Mouse (Mus musculus): ENCODE data around the gene Ctbp1.

Gene Ctbp1

GRCm38 (mm10) chr5:33244377-33244920, 30.3 kb downstream of the Ctbp1 start:
- no peak for DNase-seq (ENCODE audit: low spot score)

GRCm38 (mm10) chr5:33239934-33240333, 34.9 kb downstream of the Ctbp1 start:
- no peak for DNase-seq (ENCODE audit: low spot score)

GRCm38 (mm10) chr5:33239111-33239714, 35.6 kb downstream of the Ctbp1 start:
- DNase-seq (ENCODE audit: low spot score), result no peak

DNA sequence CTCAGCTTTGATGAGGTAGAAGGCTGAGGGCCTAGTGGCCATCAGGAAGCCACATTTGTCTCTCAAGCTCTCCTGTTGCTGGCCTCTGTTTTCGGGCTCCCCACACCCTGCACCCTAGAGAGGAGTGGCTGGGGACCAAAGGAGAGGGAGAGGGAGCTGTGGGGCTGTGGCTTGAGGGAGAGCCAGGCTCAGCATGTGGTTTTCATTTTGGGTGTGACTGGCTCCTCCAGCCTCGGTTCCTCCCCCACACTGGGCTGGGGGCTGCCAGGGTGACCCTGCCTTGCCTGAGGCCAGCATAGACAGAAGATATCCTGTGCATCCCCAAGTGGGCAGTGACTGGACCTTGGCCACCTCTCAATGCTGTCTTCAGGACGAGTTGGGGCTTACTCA, 36.5 kb downstream of the Ctbp1 start:
- DNase-seq (ENCODE audit: low spot score), result no peak

GRCm38 (mm10) chr5:33237600-33238255, 37.1 kb downstream of the Ctbp1 start:
- DNase-seq (ENCODE audit: low spot score), result no peak

DNA sequence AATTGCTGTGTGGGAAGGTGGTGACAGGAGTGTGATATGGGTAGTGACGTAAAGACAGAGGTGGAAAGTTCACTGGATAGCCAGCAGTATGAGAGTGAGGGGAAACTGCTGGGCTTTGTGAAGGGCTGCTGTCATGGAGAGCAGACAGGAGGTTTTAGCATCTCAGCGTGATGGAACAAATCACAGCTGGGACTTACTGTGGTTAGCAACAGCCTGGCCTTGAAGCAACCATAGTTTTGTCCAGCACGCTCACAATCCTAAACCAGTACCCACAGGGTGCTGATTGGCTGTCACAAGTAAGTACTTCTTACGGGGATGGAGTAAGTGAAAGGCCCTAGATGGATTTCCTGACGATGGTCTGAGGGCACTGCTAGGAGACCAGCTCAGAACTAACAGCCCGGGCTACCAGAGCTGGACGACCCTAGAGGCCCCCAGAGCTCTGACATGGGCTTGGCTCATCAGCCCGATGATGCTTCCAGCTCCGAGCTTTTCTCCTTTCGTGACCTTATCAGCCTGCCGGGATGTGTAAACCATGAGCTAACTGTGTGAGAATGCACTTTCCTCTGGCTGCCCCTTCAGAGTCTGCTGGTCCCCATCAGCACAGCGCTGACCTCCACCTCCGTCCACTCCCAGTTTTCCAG, 40.3 kb downstream of the Ctbp1 start:
- DNase-seq (ENCODE audit: low spot score), result no peak

- no peak for DNase-seq (ENCODE audit: low spot score)
Observed at GRCm38 (mm10) chr5:33232791-33233190, 42.0 kb downstream of the Ctbp1 start.

- no peak for DNase-seq (ENCODE audit: low spot score)
Observed at GRCm38 (mm10) chr5:33230285-33230684, 44.5 kb downstream of the Ctbp1 start.

DNA sequence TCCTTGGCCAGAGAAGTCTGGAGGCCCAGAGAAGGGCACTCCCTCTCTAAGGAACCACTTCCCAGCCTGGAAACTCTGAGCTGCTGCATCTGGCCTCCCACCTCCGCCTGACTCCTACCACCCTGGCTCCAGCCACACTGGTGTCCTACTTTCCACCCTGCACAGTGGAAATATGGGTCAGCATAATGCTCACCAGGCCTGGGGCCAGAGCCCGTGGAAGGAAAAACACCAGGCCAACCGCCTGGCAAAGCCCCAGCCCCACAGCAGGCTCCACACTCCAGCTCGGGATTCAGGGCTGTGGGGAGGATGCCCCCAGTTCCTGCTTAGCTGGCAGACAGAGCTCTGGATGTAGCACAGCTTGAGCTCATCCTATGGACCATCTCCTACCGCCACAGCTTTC, 46.4 kb downstream of the Ctbp1 start:
- DNase-seq (ENCODE audit: low spot score), result no peak

DNA sequence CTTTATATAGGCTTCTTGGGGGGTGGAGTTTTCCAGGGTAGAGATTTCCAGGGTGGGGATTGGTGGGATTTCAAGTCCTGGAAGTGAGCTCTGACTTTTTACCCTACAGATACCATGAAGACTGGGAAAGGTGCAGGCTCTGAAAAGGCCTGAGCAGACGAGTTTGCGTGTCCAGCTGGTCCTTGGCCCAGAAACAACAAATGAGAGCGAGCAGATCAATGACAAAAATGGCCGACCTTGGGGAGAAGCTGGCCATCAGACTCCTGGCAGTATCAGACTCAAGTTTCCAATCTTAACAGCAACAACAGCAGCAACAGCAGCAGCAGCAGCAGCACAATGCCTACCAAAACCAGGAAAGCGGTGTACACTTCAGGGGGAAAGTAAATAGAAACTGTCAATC, 49.1 kb downstream of the Ctbp1 start:
- no peak for DNase-seq (ENCODE audit: low spot score)

GRCm38 (mm10) chr5:33224491-33224890, 50.3 kb downstream of the Ctbp1 start:
- no peak for DNase-seq (ENCODE audit: low spot score)

DNA sequence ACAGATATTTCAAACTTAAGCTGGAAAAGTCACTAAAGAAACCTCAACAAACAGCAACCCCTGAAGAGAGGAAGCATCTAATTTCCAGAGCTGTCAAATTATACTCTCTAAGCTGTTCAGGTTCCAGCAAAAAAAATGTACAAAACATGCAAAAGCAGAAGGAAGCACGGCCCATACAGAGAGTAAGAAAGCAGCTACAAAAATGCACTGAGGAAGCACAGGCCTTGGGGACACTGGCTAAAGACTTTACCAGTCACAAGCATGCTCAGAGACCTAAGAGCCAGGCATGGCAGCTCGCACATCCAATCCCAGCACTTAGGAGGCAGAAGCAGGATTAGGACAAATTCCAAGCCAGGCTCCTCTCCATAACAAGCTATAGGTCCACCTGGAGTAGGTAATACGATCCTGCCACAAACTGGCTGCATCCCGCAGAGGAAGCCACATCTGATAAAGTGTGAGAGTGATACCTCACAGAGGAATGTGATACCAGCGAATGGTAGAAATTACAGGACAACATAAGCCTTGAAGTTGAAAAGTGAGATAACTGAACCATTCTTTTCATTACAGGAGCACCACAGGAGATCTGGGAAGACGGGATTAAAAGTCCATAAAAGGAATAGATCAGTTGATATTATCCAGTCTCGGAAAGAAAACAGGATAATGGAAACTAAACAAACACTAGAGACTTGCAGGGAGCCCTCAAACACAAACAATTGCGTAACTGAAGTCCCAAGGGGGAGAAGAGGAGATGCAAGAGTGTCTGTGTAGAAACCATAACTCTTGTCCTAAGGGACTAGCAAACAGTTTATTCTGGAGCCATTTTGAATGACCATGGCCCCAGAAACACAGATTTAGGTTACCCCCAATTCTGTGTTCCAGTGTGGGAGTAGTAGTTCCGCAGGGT, 51.7 kb downstream of the Ctbp1 start:
- DNase-seq (ENCODE audit: low spot score), result no peak

DNA sequence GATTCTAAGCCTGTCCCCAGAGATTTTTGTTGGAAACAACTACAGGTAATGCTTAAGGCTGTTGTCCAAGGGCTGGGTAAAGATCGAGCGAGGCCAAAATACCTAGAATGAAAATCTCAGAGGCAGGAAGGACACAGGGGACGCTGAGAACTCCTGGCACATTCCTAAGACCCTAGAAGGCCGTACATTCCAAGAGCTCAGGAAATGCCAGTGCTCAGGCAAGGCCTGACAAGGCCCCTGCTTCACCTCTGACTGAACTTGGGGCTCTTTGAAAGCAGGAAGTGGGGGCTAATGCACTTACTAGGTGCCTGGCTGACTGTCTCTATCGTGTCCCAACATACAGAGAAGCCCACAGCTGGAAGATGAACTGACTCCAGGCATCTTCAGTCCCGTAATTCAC, 52.4 kb downstream of the Ctbp1 start:
- no peak for DNase-seq (ENCODE audit: low spot score)

- no peak for DNase-seq (ENCODE audit: low spot score)
Observed at GRCm38 (mm10) chr5:33220350-33221044, 54.3 kb downstream of the Ctbp1 start.

- DNase-seq (ENCODE audit: low spot score), result no peak
Observed at GRCm38 (mm10) chr5:33219831-33220230, 55.0 kb downstream of the Ctbp1 start.

DNA sequence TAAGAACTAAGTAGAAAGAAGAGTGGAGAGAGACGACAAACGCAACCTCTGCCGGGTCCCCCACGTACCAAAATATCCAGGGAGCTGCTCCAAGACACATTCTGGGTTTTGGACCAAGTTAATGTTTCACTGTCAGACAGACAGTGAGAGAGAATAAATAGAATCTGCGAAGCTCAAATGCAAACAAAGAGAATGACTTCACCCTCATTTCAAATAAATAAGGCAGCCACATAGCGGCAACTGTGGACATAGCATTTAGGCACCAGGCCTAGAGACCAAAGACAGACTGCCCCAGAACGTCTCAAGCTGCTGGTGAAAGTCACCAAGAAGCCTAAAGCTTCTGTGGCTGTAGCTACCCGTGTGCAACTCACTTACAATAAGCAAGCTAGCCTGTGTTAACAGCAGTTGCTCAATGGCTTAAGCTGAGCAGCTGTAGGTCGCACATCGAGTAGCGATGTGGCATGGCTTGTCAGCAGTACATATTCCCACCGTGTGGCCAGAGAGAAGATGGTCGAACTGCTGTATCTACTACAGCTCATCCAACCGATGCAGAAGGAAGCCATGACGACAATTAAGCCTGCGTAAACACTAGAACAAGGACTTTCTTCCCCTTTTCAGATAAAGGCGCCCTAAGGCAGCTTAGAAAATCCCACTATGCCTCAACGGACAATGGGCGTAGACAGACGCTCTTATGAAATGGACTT, 55.9 kb downstream of the Ctbp1 start:
- no peak for DNase-seq (ENCODE audit: low spot score)

DNA sequence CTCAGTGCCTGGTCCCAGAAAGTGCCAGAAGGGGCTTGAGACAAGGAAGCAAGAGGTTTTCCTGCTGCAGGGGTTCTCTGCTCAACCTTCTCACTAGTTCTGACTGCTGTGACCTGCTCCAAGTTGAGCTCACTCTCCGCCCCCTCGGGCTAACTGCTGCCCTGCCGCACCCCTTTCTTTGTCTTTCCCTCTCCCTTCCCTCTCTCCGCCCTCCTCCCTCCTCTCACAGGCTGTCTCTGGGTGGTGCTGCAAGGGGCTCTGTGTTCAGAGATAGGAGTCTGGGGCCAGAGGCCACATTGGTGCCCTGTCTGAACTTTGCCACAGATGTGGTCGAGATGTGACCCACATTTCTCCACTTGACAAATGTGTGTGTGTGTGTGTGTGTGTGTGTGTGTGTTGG, 56.7 kb downstream of the Ctbp1 start, which contains the start of gene Spon2:
Gene Spon2 (minus strand): TSS at position 375 of the 400 bp plus-strand sequence.
- no peak for DNase-seq (ENCODE audit: low spot score)

DNA sequence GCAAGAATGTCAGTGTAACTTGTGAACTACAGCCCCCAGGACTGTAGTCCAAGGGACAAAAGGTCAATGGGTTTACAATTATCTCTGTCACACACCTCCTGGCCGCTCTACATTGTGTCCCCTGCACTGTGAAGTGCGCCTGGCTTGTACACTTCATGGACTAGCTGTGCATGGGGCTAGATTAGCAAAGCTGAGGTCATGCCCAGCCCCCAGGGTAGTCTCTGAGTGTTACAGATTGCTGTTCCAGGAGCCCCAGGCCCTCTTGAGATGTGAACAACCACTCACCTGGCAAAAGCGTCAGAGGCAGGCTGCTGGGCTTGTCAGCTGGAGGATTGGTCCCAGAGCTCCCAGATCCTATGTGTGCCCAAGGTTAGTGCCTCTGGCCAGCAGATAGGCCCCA, 57.1 kb downstream of the Ctbp1 start:
- DNase-seq (ENCODE audit: low spot score), result no peak

GRCm38 (mm10) chr5:33214723-33215122, 60.1 kb downstream of the Ctbp1 start:
- no peak for DNase-seq (ENCODE audit: low spot score)

DNA sequence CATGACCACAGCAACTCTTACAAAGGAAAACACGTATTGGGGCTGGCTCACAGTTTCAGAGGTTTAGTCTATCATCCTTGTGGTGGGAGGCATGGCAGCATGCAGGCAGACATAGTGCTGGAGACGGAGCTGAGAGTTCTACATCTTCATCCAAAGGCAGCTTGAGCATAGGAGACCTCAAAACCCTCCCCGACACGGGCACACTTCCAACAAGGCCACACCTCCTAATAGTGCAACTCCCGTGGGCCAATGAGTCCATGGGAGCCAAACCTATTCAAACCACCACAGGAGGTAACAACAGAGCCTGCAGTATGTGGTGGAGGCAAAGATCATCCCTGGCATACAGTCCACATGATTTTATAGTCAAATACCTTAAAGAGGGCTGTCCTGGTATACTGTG, 63.5 kb downstream of the Ctbp1 start:
- DNase-seq (ENCODE audit: low spot score), result no peak

- DNase-seq (ENCODE audit: low spot score), result no peak
Observed at GRCm38 (mm10) chr5:33210515-33210914, 64.3 kb downstream of the Ctbp1 start.

All from ovary, postnatal 10 days (tissue).